Mouse (Mus musculus) olfactory bulb, adult 2 months (tissue): Measurements from ENCODE around the gene Cntn4.

Experiments
- CTCF ChIP-seq: fragments of 200-500 bp; IDR thresholded peaks from 2 replicates; pipeline ENCODE4 v1.5.1; 2012; ENCODE audit warnings: low read depth, mild to moderate bottlenecking, low read length, moderate library complexity; ENCODE audit not compliant: insufficient read depth
- POLR2A ChIP-seq: fragments of 200-500 bp; IDR thresholded peaks from 2 replicates; pipeline ENCODE4 v1.6.1; 2012; ENCODE audit warnings: mild to moderate bottlenecking, low read depth, low read length, moderate library complexity; ENCODE audit not compliant: insufficient read depth

DNA sequence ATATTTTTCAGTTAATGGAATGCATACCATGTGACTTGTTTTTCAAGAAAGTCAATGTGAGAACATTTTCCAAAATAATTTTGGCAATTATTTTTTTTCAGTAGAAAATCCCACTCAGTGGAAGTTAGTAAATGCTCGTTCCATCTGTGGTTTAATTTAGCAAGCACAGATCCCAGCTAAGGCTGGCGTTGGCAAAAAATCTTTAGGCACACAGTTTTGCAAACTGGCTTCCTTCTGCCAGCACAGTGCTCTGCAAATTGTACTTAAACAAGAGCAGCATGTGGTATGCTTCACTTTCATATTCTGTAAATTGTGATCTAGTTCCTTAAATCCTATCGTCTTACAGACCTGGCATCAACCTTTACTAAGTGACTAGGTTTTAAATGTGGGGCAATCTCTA is 821.7 kb downstream of the Cntn4 start:
- no peak for TF ChIP-seq CTCF
- no peak for TF ChIP-seq POLR2A
